Mouse (Mus musculus) cerebellum, adult 8-10 months (tissue): Measurements from ENCODE around the gene Lsm12.
"Not testable (repeated sequence)": the region's sequence is repeated elsewhere in the genome, so short reads cannot be mapped to it uniquely, and the experiment has no call there.

Experiments
- DNase-seq: peaks from one replicate; pipeline ENCODE4 v3.0.0; 2022

The Lsm12 gene

GRCm38 (mm10) chr11:102184253-102184645 is 847 bp downstream of the Lsm12 start:
- DNase-seq, result no peak

- DNase-seq, result no peak
Measured at GRCm38 (mm10) chr11:102179836-102180235, 5.3 kb downstream of the Lsm12 start.

- DNase-seq, result no peak
Measured at GRCm38 (mm10) chr11:102168689-102169088, 16.4 kb downstream of the Lsm12 start.

GRCm38 (mm10) chr11:102167539-102167938 is 17.6 kb downstream of the Lsm12 start:
- DNase-seq, result no peak

GRCm38 (mm10) chr11:102165971-102166722 is 18.9 kb downstream of the Lsm12 start:
- peak; percentile 53 for DNase-seq

- peak; percentile 65 for DNase-seq
Measured at GRCm38 (mm10) chr11:102159781-102160180, 25.3 kb downstream of the Lsm12 start.

GRCm38 (mm10) chr11:102158024-102158423 is 27.1 kb downstream of the Lsm12 start:
- not testable (repeated sequence) for DNase-seq

GRCm38 (mm10) chr11:102156786-102157089 is 28.4 kb downstream of the Lsm12 start:
- DNase-seq, result no peak

GRCm38 (mm10) chr11:102156039-102156785 is 28.9 kb downstream of the Lsm12 start, which contains the start of gene Tmem101:
Gene Tmem101 (minus strand): TSS chr11:102156404.
- peak; percentile 86 for DNase-seq

- no peak for DNase-seq
Measured at GRCm38 (mm10) chr11:102147213-102147989, 37.7 kb downstream of the Lsm12 start.

- no peak for DNase-seq
Measured at GRCm38 (mm10) chr11:102146531-102146930, 38.6 kb downstream of the Lsm12 start.

GRCm38 (mm10) chr11:102146005-102146404 is 39.1 kb downstream of the Lsm12 start:
- DNase-seq, result no peak

GRCm38 (mm10) chr11:102145471-102146001 is 39.6 kb downstream of the Lsm12 start, which contains the start of gene Nags:
Gene Nags (plus strand): TSS chr11:102145513.
- DNase-seq, result no peak

GRCm38 (mm10) chr11:102144957-102145470 is 40.1 kb downstream of the Lsm12 start:
- DNase-seq, result no peak

GRCm38 (mm10) chr11:102142355-102142754 is 42.7 kb downstream of the Lsm12 start:
- DNase-seq, result no peak

- DNase-seq, result peak; percentile 69
Measured at GRCm38 (mm10) chr11:102140508-102140907, 44.6 kb downstream of the Lsm12 start.

- peak; percentile 69 for DNase-seq
Measured at GRCm38 (mm10) chr11:102138447-102138740, 46.7 kb downstream of the Lsm12 start.

- DNase-seq, result no peak
Measured at GRCm38 (mm10) chr11:102137625-102138446, 47.3 kb downstream of the Lsm12 start.

GRCm38 (mm10) chr11:102134516-102134915 is 50.6 kb downstream of the Lsm12 start:
- DNase-seq, result no peak

GRCm38 (mm10) chr11:102117386-102117785 is 67.7 kb downstream of the Lsm12 start:
- no peak for DNase-seq

GRCm38 (mm10) chr11:102116241-102116640 is 68.9 kb downstream of the Lsm12 start:
- DNase-seq, result no peak
